Mouse (Mus musculus) limb, embryonic 15.5 days (tissue): Measurements from ENCODE around the gene Gm10024. TPM values are rescaled to one million over a fixed set of nuclear protein-coding genes. Genes with fewer than 3 reads are reported as not detected.
"Not testable (repeated sequence)": the region's sequence is repeated elsewhere in the genome, so short reads cannot be mapped to it uniquely, and the experiment has no call there.

Source experiments
- ATAC-seq: fragments of 200-750 bp; cut with Nextera tagmentation; 2 replicates; pipeline ENCODE4 v1.8.0; 2017; ENCODE audit warnings: low read depth, moderate TSS enrichment; ENCODE audit not compliant: insufficient number of reproducible peaks, low FRiP score, low TSS enrichment
- H3K27ac ChIP-seq: fragments of 300-500 bp; sonication (generic); 2 replicates; pipeline ENCODE4 v1.5.1; 2015; ENCODE audit warnings: moderate library complexity, mild to moderate bottlenecking, inconsistent platforms
- H3K27me3 ChIP-seq: fragments of 300-500 bp; sonication (generic); 2 replicates; pipeline ENCODE4 v1.6.1; 2015; ENCODE audit warnings: inconsistent platforms
- H3K36me3 ChIP-seq: fragments of 300-500 bp; sonication (generic); 2 replicates; pipeline ENCODE4 v1.6.1; 2015; ENCODE audit warnings: inconsistent platforms
- H3K4me1 ChIP-seq: fragments of 300-500 bp; sonication (generic); 2 replicates; pipeline ENCODE4 v1.6.1; 2015; ENCODE audit warnings: inconsistent platforms
- H3K4me2 ChIP-seq: fragments of 300-500 bp; sonication (generic); 2 replicates; pipeline ENCODE4 v1.6.1; 2015; ENCODE audit warnings: mild to moderate bottlenecking, inconsistent platforms
- H3K4me3 ChIP-seq: fragments of 300-500 bp; sonication (generic); 2 replicates; pipeline ENCODE4 v1.5.1; 2015; ENCODE audit warnings: mild to moderate bottlenecking, inconsistent platforms
- H3K9ac ChIP-seq: fragments of 300-500 bp; sonication (generic); 2 replicates; pipeline ENCODE4 v1.6.1; 2015; ENCODE audit warnings: inconsistent platforms
- H3K9me3 ChIP-seq: fragments of 300-500 bp; sonication (generic); 2 replicates; pipeline ENCODE4 v1.6.1; 2016; ENCODE audit warnings: inconsistent platforms
- WGBS: fragments of 180-500 bp; shearing (Covaris S2); methylation state at CpG from one replicate; pipeline ENCODE4 v1.1.7; 2015; 5-methylcytosine and 5-hydroxymethylcytosine counted together
- polyA plus RNA-seq: library from polyadenylated mRNA; unstranded; fragments of >200 nt; fragmentation: Nextera tagmentation; extraction: Ambion mirVana; gene quantifications from 2 replicates; pipeline ENCODE4 v1.2.1, GENCODE M21; 2015

The Gm10024 gene
- polyA plus RNA-seq, 1 experiment from 2014 or later, result 1.2 TPM

DNA sequence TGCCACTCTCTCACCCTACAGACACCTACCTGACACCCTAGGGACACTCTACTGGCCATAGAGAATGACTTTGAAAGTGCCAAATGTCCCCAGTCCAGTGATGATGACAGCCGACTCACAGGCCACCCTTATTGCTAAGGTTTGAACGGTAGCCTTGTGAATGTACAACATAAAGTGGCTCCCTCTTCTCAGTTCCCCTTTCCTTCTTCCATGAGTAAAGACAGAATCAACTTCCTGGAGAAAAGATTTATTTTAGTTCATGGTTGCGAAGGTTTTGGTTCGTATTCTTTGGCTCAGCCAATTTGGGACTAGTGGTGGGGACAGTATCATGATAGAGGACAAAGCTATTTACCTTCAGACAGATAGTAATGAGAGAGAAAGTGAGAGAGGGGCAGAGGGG, 27.7 kb downstream of the Gm10024 start:
- H3K27me3 ChIP-seq, result no peaks in the 10 kb centered on the region
- peaks cover 4% of the 10 kb centered on the region; the same call in 1 of the 2 replicates for H3K9me3 ChIP-seq
- no peaks in the 10 kb centered on the region; the same call in 1 of the 2 replicates for H3K4me1 ChIP-seq
- no peak overlapping the region for H3K4me2 ChIP-seq
- H3K27ac ChIP-seq, result no peak overlapping the region
- no peak overlapping the region for H3K9ac ChIP-seq
- ATAC-seq, result no peak
- no peak overlapping the region for H3K4me3 ChIP-seq
- H3K36me3 ChIP-seq, result no peaks in the 10 kb centered on the region
- WGBS, result 80% methylated on average over 4 of the region's 4 CpGs

GRCm38 (mm10) chr10:77741924-77742688, 30.8 kb downstream of the Gm10024 start, which contains the start of gene Gm18596:
TSS of gene Gm18596 (minus strand) at chr10:77742638.
- 37% methylated on average over 5 of the region's 5 CpGs for WGBS
- not testable (repeated sequence) for H3K27ac ChIP-seq, H3K9ac ChIP-seq

DNA sequence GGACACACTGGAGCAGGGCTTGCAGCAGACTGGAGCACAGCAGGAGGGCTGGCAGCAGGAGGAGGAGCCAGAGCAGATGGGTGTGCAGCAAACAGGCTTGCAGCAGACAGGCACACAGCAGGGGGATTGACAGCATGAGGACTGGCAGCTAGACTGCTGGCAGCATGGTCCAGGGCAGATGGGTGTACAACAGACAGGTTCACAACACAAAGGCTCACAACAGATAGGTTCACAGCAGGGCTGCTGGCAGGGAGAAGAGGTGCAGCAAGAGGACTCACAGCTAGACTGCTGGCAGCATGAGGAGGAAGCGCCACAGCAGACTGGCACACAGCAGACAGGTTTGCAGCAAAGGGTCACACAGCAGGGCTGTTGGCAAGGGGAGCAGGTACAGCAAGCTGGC, 39.4 kb downstream of the Gm10024 start:
- H3K36me3 ChIP-seq, H3K9me3 ChIP-seq, H3K4me3 ChIP-seq, H3K27me3 ChIP-seq, H3K4me1 ChIP-seq, ATAC-seq, H3K4me2 ChIP-seq, H3K27ac ChIP-seq, H3K9ac ChIP-seq: not testable (repeated sequence)
- WGBS, result 75% methylated on average over 1 of the region's 1 CpGs

More at GRCm38 (mm10) chr10:77741924-77742688, 30.8 kb downstream of the Gm10024 start, which contains the start of gene Gm18596:
- H3K9me3 ChIP-seq, H3K36me3 ChIP-seq, H3K4me2 ChIP-seq, ATAC-seq, H3K4me1 ChIP-seq, H3K4me3 ChIP-seq, H3K27me3 ChIP-seq: not testable (repeated sequence)

DNA sequence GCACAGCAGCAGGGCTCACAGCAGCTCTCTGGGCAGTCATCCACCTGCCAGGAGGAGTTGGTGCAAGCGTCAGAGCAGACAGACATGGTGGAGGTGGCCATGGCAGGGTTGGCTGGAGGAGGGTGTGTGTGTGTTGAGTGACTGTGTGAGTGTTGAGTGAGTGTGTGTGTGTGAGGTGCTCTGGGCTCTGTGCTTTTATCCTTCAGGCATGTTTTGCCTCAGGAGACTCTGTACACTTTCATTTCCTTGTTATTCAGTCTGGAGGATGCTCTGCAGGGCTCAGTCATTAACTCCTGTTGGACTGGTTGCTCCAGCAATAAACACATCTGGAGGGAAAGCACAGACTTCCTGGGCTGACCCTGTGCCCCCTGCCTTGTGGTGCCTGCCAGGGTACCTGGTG, 40.0 kb downstream of the Gm10024 start, which contains the start of gene Gm9736:
Gene Gm9736, minus strand, starts transcription at position 101 of the 400 bp plus-strand sequence.
- H3K9me3 ChIP-seq, H3K27me3 ChIP-seq, H3K4me1 ChIP-seq, ATAC-seq, H3K4me2 ChIP-seq, H3K9ac ChIP-seq, H3K4me3 ChIP-seq, H3K27ac ChIP-seq, H3K36me3 ChIP-seq: not testable (repeated sequence)
- WGBS, result 50% methylated on average over 1 of the region's 1 CpGs

- H3K27me3 ChIP-seq, H3K9me3 ChIP-seq, H3K4me2 ChIP-seq, H3K36me3 ChIP-seq, H3K27ac ChIP-seq, H3K4me1 ChIP-seq, H3K4me3 ChIP-seq, H3K9ac ChIP-seq, ATAC-seq: not testable (repeated sequence)
- 61% methylated on average over 3 of the region's 3 CpGs for WGBS
These were observed 41.1 kb downstream of the Gm10024 start for GRCm38 (mm10) chr10:77752312-77752711.

GRCm38 (mm10) chr10:77753448-77753847, 42.2 kb downstream of the Gm10024 start:
- Histone ChIP-seq H3K4me1 (no peaks in the 10 kb centered on the region), H3K36me3 (no peaks in the 10 kb centered on the region)

GRCm38 (mm10) chr10:77759582-77759981, 48.3 kb downstream of the Gm10024 start, which contains the start of gene Gm3233:
TSS of gene Gm3233 (minus strand) at chr10:77759682.
- H3K4me1 ChIP-seq, H3K9ac ChIP-seq, H3K27me3 ChIP-seq, H3K9me3 ChIP-seq, H3K4me2 ChIP-seq, H3K36me3 ChIP-seq, ATAC-seq, H3K4me3 ChIP-seq, H3K27ac ChIP-seq: not testable (repeated sequence)
- WGBS, result 57% methylated on average over 1 of the region's 1 CpGs

More at GRCm38 (mm10) chr10:77753448-77753847, 42.2 kb downstream of the Gm10024 start:
- no peaks in the 10 kb centered on the region for H3K27me3 ChIP-seq
- H3K4me3 ChIP-seq, result no peak overlapping the region
- ATAC-seq, result no peak
- no peak overlapping the region for H3K27ac ChIP-seq
- H3K9me3 ChIP-seq, result no peaks in the 10 kb centered on the region
- no peak overlapping the region for H3K4me2 ChIP-seq
- no peak overlapping the region for H3K9ac ChIP-seq

Other genes starting within 250 kb of the Gm10024 start
- gene Fam207a, start 195.7 kb upstream of the Gm10024 start, polyA plus RNA-seq, result 36.2 and 37.7 TPM in 2 replicates
- 3.5 TPM in 2 replicates for gene Itgb2, start 181.2 kb upstream of the Gm10024 start, polyA plus RNA-seq
- gene Pttg1ip, start 129.7 kb upstream of the Gm10024 start, polyA plus RNA-seq, result 145 and 158 TPM in 2 replicates
- 343 and 347 TPM in 2 replicates for gene Sumo3, start 105.4 kb upstream of the Gm10024 start, polyA plus RNA-seq
- 1.3 and 1.8 TPM in 2 replicates for gene Gm49325, start 105.3 kb upstream of the Gm10024 start, polyA plus RNA-seq
- 99.8 and 127 TPM in 2 replicates for gene Ube2g2, start 89.2 kb upstream of the Gm10024 start, polyA plus RNA-seq
- gene Tspear, start 24.9 kb upstream of the Gm10024 start, polyA plus RNA-seq, result 2.1 and 2.8 TPM in 2 replicates
- not detected in 2 replicates for gene Gm19402, start 20.7 kb upstream of the Gm10024 start, polyA plus RNA-seq
- not detected in 2 replicates for gene Gm9508, start 14.2 kb upstream of the Gm10024 start, polyA plus RNA-seq
- not detected in 2 replicates for gene Gm10272, start 4.8 kb upstream of the Gm10024 start, polyA plus RNA-seq
- gene Gm10142, start 4.3 kb downstream of the Gm10024 start, polyA plus RNA-seq, result not detected in 2 replicates
- 0.29 TPM in 1 of 2 replicates, not detected in the other for gene Krtap12-1, start 9.1 kb downstream of the Gm10024 start, polyA plus RNA-seq
- not detected in 2 replicates for gene Gm10100, start 15.0 kb downstream of the Gm10024 start, polyA plus RNA-seq
- gene Gm18596, start 31.2 kb downstream of the Gm10024 start, polyA plus RNA-seq, result not detected in 2 replicates
- gene Gm9736, start 39.9 kb downstream of the Gm10024 start, polyA plus RNA-seq, result not detected in 2 replicates
- gene Gm3233, start 48.2 kb downstream of the Gm10024 start, polyA plus RNA-seq, result not detected in 2 replicates
- not detected in 2 replicates for gene Gm3238, start 59.9 kb downstream of the Gm10024 start, polyA plus RNA-seq
- gene Gm7138, start 65.5 kb downstream of the Gm10024 start, polyA plus RNA-seq, result not detected in 2 replicates
- gene Gm3250, start 71.1 kb downstream of the Gm10024 start, polyA plus RNA-seq, result not detected in 2 replicates
- gene Gm7137, start 76.7 kb downstream of the Gm10024 start, polyA plus RNA-seq, result not detected in 2 replicates
- not detected in 2 replicates for gene Gm9639, start 83.6 kb downstream of the Gm10024 start, polyA plus RNA-seq
- not detected in 2 replicates for gene Gm19668, start 87.7 kb downstream of the Gm10024 start, polyA plus RNA-seq
- gene Gm9507, start 100.4 kb downstream of the Gm10024 start, polyA plus RNA-seq, result not detected in 2 replicates
- gene Gm2696, start 103.2 kb downstream of the Gm10024 start, polyA plus RNA-seq, result not detected in 2 replicates
- gene Krtap10-4, start 115.6 kb downstream of the Gm10024 start, polyA plus RNA-seq, result not detected in 2 replicates
- gene Krtap10-10, start 124.5 kb downstream of the Gm10024 start, polyA plus RNA-seq, result 0.17 TPM in 1 of 2 replicates, not detected in the other
- not detected in 2 replicates for gene Gm36176, start 135.3 kb downstream of the Gm10024 start, polyA plus RNA-seq
- gene Gm10318, start 141.4 kb downstream of the Gm10024 start, polyA plus RNA-seq, result not detected in 2 replicates
- not detected in 2 replicates for gene Gm3285, start 150.5 kb downstream of the Gm10024 start, polyA plus RNA-seq
- gene Lrrc3, start 191.1 kb downstream of the Gm10024 start, polyA plus RNA-seq, result 3.8 and 4.0 TPM in 2 replicates